Mouse (Mus musculus): ENCODE data around the gene Actn1. TPM values are rescaled to one million over a fixed set of nuclear protein-coding genes. Genes with fewer than 3 reads are reported as not detected.
A peak's percentile ranks its signal among the peaks of the same experiment; 100 is the strongest.
"Not testable (repeated sequence)": the region's sequence is repeated elsewhere in the genome, so short reads cannot be mapped to it uniquely, and the experiment has no call there.

The Actn1 gene
- 23.7 and 26.0 TPM in 2 replicates for polyA plus RNA-seq (2016; fragmentation: Nextera tagmentation; extraction: Ambion mirVana)

- ATAC-seq (ENCODE audit: low FRiP score) = peak; percentile 94
- Histone ChIP-seq H3K4me3 (peak within 1 kb of the TSS; percentile 83), H3K27me3 (0 out of 2 replicates have a peak, but pooled peaks cover 2% of the 10 kb centered on the region), H3K9me3 (replicated peaks) (no peaks in the 10 kb centered on the region), H3K9ac (peak within 1 kb of the TSS; percentile 82), H3K27ac (peak within 1 kb of the TSS; percentile 89), H3K4me2 (replicated peaks) (peak within 1 kb of the TSS; percentile 92), H3K4me1 (peaks cover 12% of the 10 kb centered on the region), H3K36me3 (no peaks in the 10 kb centered on the region)
- WGBS = under 1% methylated on average over 55 of the region's 55 CpGs
These were observed at the start of gene Actn1 for GRCm38 (mm10) chr12:80260056-80260743. Gene Actn1, minus strand, starts transcription at chr12:80260371.

DNA sequence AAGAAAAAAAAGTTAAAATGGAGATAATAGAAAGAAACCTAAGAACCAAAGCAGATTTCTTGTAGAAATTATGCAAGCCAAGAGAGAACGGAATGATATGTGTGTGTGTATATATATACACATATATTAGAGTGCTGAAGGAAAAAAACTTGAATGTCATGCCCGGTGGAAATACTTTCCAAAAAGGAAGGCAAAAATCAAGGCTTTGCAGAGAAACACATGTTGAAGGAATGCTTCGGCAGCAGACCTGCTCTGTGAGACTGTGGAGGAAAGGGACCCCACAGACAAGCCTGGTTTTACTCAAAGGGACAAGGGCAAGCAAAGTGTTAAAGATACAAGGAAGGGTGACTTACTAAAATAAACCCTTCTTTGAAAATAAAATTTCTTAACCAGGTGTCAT is 47.4 kb upstream of the Actn1 start:
- whole genome bisulfite sequencing = 76% methylated on average over 3 of the region's 3 CpGs

DNA sequence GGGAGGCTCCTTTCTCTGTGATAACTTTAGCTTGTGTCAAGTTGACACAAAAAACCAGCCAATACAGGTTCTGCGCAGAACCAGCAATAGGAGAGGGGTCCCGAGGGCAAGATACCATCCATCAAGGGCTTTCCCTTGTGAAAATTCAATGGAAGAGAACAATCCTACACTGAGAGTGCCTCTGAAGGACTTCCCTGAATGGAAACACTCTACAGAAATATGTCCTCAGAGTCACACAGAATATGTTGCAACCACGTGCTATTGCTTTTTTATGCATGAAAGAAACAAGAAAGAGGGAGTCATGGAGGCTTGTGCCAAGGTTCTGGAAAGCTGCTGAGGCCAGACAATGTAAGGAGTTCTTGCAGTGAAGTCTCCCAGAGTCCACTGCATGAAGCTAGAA is 44.3 kb upstream of the Actn1 start:
- H3K36me3 ChIP-seq = no peaks in the 10 kb centered on the region
- no peak overlapping the region for H3K27ac ChIP-seq
- no peaks in the 10 kb centered on the region for H3K27me3 ChIP-seq
- WGBS = 88% methylated on average over 3 of the region's 3 CpGs
- H3K9me3 ChIP-seq (replicated peaks) = no peaks in the 10 kb centered on the region
- no peak for ATAC-seq (ENCODE audit: low FRiP score)
- no peak overlapping the region for H3K4me2 ChIP-seq (replicated peaks)
- H3K4me3 ChIP-seq = no peak overlapping the region
- H3K4me1 ChIP-seq = no peaks in the 10 kb centered on the region
- H3K9ac ChIP-seq = no peak overlapping the region

More for the DNA sequence above, 47.4 kb upstream of the Actn1 start:
- no peaks in the 10 kb centered on the region for H3K27me3 ChIP-seq
- H3K9ac ChIP-seq = no peak overlapping the region
- no peak overlapping the region for H3K27ac ChIP-seq
- H3K4me1 ChIP-seq = no peaks in the 10 kb centered on the region
- no peak overlapping the region for H3K4me3 ChIP-seq
- no peak overlapping the region for H3K4me2 ChIP-seq (replicated peaks)
- H3K9me3 ChIP-seq (replicated peaks) = no peaks in the 10 kb centered on the region
- no peaks in the 10 kb centered on the region for H3K36me3 ChIP-seq
- no peak for ATAC-seq (ENCODE audit: low FRiP score)

- H3K27me3 ChIP-seq = no peaks in the 10 kb centered on the region
- H3K9me3 ChIP-seq (replicated peaks) = no peaks in the 10 kb centered on the region
- WGBS = 80% methylated on average over 9 of the region's 9 CpGs
- no peak overlapping the region for H3K4me3 ChIP-seq
- ATAC-seq (ENCODE audit: low FRiP score) = no peak
- no peak overlapping the region for H3K4me2 ChIP-seq (replicated peaks)
- H3K4me1 ChIP-seq = no peaks in the 10 kb centered on the region
- H3K27ac ChIP-seq = no peak overlapping the region
- no peak overlapping the region for H3K9ac ChIP-seq
- no peaks in the 10 kb centered on the region for H3K36me3 ChIP-seq
These were observed 40.8 kb upstream of the Actn1 start for GRCm38 (mm10) chr12:80300833-80301456.

DNA sequence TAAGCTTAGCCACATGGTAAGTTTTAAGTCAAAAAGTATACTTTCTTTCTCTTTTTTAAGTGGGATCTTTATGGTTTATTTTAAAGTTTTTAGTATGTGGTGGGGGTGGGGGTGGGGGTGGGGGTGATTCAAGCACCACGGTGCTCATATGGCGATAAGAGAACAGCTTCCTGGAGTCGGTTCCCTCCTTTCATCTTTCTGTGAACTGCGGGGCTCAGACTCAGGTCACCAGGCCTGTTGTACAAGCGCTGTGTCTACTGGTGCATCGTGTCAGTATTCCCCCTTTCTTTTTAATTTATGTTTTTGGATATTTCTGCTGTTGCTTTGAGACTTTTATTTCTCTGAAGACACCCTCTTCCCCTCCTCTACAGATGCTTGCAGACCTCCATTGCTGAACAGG is 38.5 kb upstream of the Actn1 start:
- H3K27ac ChIP-seq = no peak overlapping the region
- no peak for ATAC-seq (ENCODE audit: low FRiP score)
- no peaks in the 10 kb centered on the region for H3K9me3 ChIP-seq (replicated peaks)
- H3K9ac ChIP-seq = no peak overlapping the region
- no peak overlapping the region for H3K4me3 ChIP-seq
- H3K4me2 ChIP-seq (replicated peaks) = no peak overlapping the region
- H3K4me1 ChIP-seq = no peaks in the 10 kb centered on the region
- WGBS = 83% methylated on average over 6 of the region's 6 CpGs
- H3K36me3 ChIP-seq = no peaks in the 10 kb centered on the region
- H3K27me3 ChIP-seq = no peaks in the 10 kb centered on the region

GRCm38 (mm10) chr12:80291895-80292435 is 31.8 kb upstream of the Actn1 start:
- Histone ChIP-seq H3K36me3 (no peaks in the 10 kb centered on the region), H3K4me2 (replicated peaks) (no peak overlapping the region), H3K27ac (no peak overlapping the region), H3K27me3 (no peaks in the 10 kb centered on the region), H3K4me1 (peaks cover 5% of the 10 kb centered on the region; the same call in 1 of the 2 replicates), H3K4me3 (no peak overlapping the region), H3K9me3 (replicated peaks) (no peaks in the 10 kb centered on the region), H3K9ac (no peak overlapping the region)
- 75% methylated on average over 3 of the region's 3 CpGs for WGBS
- ATAC-seq (ENCODE audit: low FRiP score) = no peak

DNA sequence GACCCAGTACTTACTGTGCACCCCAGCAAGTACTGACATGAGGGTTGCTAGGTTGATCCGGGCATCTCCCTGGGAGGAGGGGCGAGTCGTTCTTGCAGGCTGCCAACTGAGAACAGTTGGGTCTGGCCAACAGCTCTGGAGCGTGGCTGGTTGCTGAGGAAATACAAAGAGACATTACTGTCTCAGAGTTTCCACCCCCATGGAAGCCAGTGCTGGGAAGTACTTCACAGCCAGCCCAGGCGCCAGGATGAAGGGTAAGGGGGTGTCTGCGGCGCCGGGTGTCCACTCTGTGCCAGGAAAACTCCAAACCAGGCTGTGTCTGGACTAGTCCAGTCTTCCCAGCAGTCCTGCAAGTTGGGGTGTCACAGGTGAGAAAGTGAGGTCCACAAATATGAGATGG is 30.8 kb upstream of the Actn1 start:
- H3K27me3 ChIP-seq = no peaks in the 10 kb centered on the region
- H3K27ac ChIP-seq = no peak overlapping the region
- H3K4me3 ChIP-seq = no peak overlapping the region
- WGBS = 89% methylated on average over 8 of the region's 8 CpGs
- H3K36me3 ChIP-seq = no peaks in the 10 kb centered on the region
- no peak overlapping the region for H3K4me2 ChIP-seq (replicated peaks)
- no peak for ATAC-seq (ENCODE audit: low FRiP score)
- no peak overlapping the region for H3K9ac ChIP-seq
- H3K9me3 ChIP-seq (replicated peaks) = no peaks in the 10 kb centered on the region
- peaks cover 5% of the 10 kb centered on the region; the same call in 1 of the 2 replicates for H3K4me1 ChIP-seq

DNA sequence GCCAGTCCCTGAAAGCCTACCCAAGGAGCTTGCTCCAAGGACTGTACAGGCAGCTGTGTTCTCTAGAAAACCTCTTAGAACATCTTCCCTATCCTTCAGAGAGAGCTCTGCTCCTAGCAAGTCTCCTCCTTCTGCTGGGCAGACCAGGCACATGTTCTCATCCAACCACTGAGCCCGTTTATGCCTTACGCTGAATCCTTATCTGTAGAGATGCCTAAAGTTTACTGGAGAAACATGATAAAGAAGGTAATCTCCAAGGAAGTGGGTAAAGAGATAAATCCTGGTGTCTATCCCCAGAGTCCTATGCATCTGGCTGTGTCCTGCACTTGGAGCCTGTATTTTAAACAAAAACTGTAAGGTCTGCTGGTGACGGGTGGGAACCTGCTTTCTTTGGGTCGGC is 30.3 kb upstream of the Actn1 start:
- H3K27me3 ChIP-seq = no peaks in the 10 kb centered on the region
- no peak overlapping the region for H3K27ac ChIP-seq
- H3K4me1 ChIP-seq = peaks cover 5% of the 10 kb centered on the region; the same call in 1 of the 2 replicates
- H3K9me3 ChIP-seq (replicated peaks) = no peaks in the 10 kb centered on the region
- no peak overlapping the region for H3K4me3 ChIP-seq
- no peaks in the 10 kb centered on the region for H3K36me3 ChIP-seq
- H3K9ac ChIP-seq = no peak overlapping the region
- H3K4me2 ChIP-seq (replicated peaks) = no peak overlapping the region
- WGBS = 96% methylated on average over 4 of the region's 4 CpGs
- ATAC-seq (ENCODE audit: low FRiP score) = no peak

- Histone ChIP-seq H3K27me3 (no peaks in the 10 kb centered on the region), H3K4me1 (peaks cover 5% of the 10 kb centered on the region; the same call in 1 of the 2 replicates), H3K9me3 (replicated peaks) (no peaks in the 10 kb centered on the region), H3K36me3 (no peaks in the 10 kb centered on the region), H3K9ac (no peak overlapping the region), H3K4me2 (replicated peaks) (no peak overlapping the region), H3K27ac (no peak overlapping the region), H3K4me3 (no peak overlapping the region)
- ATAC-seq (ENCODE audit: low FRiP score) = no peak
- 88% methylated on average over 3 of the region's 3 CpGs for WGBS
These were observed 29.6 kb upstream of the Actn1 start for GRCm38 (mm10) chr12:80289722-80290121.

DNA sequence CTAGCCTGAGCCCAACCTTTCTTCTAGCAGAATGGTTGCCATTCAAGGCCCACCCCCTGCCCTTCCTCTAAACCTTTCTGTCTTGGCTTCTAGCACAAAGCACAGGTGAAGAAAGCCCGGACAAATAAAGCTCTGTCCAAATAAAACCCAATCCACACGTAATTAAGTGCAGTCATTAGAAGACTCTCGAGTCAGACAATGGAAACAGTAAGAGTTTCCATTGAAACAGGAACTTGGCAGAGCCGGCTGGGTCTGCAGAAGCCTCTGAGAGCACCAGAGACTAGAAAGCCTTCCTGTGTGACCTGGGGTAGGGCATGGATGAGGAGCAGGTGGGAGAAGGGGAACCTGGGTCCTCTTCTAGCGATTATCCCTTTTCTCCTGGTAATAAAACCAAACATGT is 25.7 kb upstream of the Actn1 start:
- H3K9ac ChIP-seq = no peak overlapping the region
- H3K4me2 ChIP-seq (replicated peaks) = no peak overlapping the region
- H3K4me3 ChIP-seq = no peak overlapping the region
- no peaks in the 10 kb centered on the region for H3K4me1 ChIP-seq
- no peaks in the 10 kb centered on the region for H3K36me3 ChIP-seq
- H3K9me3 ChIP-seq (replicated peaks) = no peaks in the 10 kb centered on the region
- WGBS = 73% methylated on average over 5 of the region's 5 CpGs
- no peaks in the 10 kb centered on the region for H3K27me3 ChIP-seq
- ATAC-seq (ENCODE audit: low FRiP score) = no peak
- H3K27ac ChIP-seq = no peak overlapping the region

DNA sequence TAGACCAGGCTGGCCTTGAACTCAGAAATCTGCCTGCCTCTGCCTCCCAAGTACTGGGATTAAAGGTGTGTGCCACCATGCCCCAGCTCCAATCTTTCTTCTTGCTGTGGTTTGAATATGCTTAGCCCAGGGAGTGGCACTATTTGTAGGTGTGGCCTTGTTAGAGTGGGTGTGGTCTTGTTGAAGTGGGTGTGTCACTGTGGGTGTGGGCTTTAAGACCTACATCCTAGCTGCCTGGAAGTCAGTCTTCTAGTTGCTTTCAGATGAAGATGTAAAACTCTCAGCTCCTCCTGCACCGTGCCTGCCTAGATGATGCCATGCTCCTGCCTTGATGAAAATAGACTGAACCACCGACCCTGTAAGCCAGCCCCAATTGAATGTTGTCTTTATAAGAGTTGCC is 24.1 kb upstream of the Actn1 start:
- not testable (repeated sequence) for H3K9me3 ChIP-seq (replicated peaks); H3K27me3 ChIP-seq; H3K9ac ChIP-seq; H3K27ac ChIP-seq; H3K36me3 ChIP-seq; ATAC-seq (ENCODE audit: low FRiP score); H3K4me2 ChIP-seq (replicated peaks); H3K4me3 ChIP-seq; H3K4me1 ChIP-seq
- WGBS = 83% methylated on average over 2 of the region's 2 CpGs

DNA sequence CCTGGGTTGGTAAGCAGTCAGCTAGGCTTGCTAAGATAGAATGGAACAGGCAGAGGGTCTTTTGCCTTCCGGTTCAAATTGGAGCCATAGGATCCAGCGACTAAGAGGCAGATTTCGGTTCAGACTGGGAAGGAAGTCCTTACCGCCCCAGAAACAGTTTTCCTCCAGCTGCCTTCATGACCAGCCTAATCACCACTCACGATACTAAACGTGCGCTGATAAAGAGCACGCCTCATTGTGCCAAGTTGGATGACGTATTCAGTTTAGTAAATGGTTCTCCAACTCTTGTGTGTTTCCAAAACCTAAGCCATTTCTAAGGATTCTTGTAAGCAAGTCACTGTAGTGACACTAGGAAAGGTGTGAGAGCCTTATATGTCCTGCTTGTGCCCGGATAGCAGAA is 18.7 kb upstream of the Actn1 start:
- WGBS = 92% methylated on average over 10 of the region's 10 CpGs
- no peak for ATAC-seq (ENCODE audit: low FRiP score)
- no peaks in the 10 kb centered on the region for H3K9me3 ChIP-seq (replicated peaks)
- no peak overlapping the region for H3K9ac ChIP-seq
- no peak overlapping the region for H3K27ac ChIP-seq
- peaks cover 7% of the 10 kb centered on the region; the same call in 1 of the 2 replicates for H3K4me1 ChIP-seq
- no peaks in the 10 kb centered on the region for H3K27me3 ChIP-seq
- H3K4me3 ChIP-seq = no peak overlapping the region
- H3K36me3 ChIP-seq = no peaks in the 10 kb centered on the region
- H3K4me2 ChIP-seq (replicated peaks) = no peak overlapping the region
